Mouse (Mus musculus): ENCODE results near the gene Specc1. TPM values are rescaled to one million over a fixed set of nuclear protein-coding genes. Genes with fewer than 3 reads are reported as not detected.

The Specc1 gene
- total and polyA plus RNA-seq, 2 experiments from 2014 or later, result 12.8 to 25.0 TPM

GRCm38 (mm10) chr11:62020898-62021297, 64.3 kb downstream of the Specc1 start:
- Histone ChIP-seq H3K36me3 (ENCODE audit: insufficient read depth, low read length) (no peaks in the 10 kb centered on the region), H3K4me2 (ENCODE audit: low read depth, low read length, poor library complexity, severe bottlenecking) (no peak overlapping the region), H3K4me3 (ENCODE audit: low read depth, low read length) (no peak overlapping the region), H3K27me3 (ENCODE audit: insufficient read depth, low read length) (no peaks in the 10 kb centered on the region), H3K9ac (replicated peaks; ENCODE audit: low read length, poor library complexity, severe bottlenecking) (no peak overlapping the region), H3K9me3 (ENCODE audit: low read length) (no peaks in the 10 kb centered on the region), H3K27ac (ENCODE audit: low read depth, low read length) (no peak overlapping the region), H3K4me1 (ENCODE audit: insufficient read depth, low read length) (no peaks in the 10 kb centered on the region)
- ATAC-seq (ENCODE audit: low FRiP score) (no peak), DNase-seq (ENCODE audit: low spot score) (no peak)
- TF ChIP-seq CTCF (IDR thresholded peaks at IDR 0.05), result no peak
- WGBS, result 100% methylated on average over 1 of the region's 1 CpGs

GRCm38 (mm10) chr11:62022105-62022504, 65.5 kb downstream of the Specc1 start:
- Histone ChIP-seq H3K9me3 (ENCODE audit: low read length) (no peaks in the 10 kb centered on the region), H3K36me3 (ENCODE audit: insufficient read depth, low read length) (no peaks in the 10 kb centered on the region), H3K27me3 (ENCODE audit: insufficient read depth, low read length) (no peaks in the 10 kb centered on the region), H3K9ac (replicated peaks; ENCODE audit: low read length, poor library complexity, severe bottlenecking) (no peak overlapping the region), H3K27ac (ENCODE audit: low read depth, low read length) (no peak overlapping the region), H3K4me2 (ENCODE audit: low read depth, low read length, poor library complexity, severe bottlenecking) (no peak overlapping the region), H3K4me1 (ENCODE audit: insufficient read depth, low read length) (no peaks in the 10 kb centered on the region), H3K4me3 (ENCODE audit: low read depth, low read length) (no peak overlapping the region)
- 96% methylated on average over 3 of the region's 3 CpGs for WGBS
- no peak for TF ChIP-seq CTCF (IDR thresholded peaks at IDR 0.05)
- DNase-seq (ENCODE audit: low spot score) (no peak), ATAC-seq (ENCODE audit: low FRiP score) (no peak)

GRCm38 (mm10) chr11:62022718-62023493, 66.3 kb downstream of the Specc1 start:
- ATAC-seq (ENCODE audit: low FRiP score) (no peak), DNase-seq (ENCODE audit: low spot score) (no peak)
- no peaks in the 10 kb centered on the region for H3K36me3 ChIP-seq (ENCODE audit: insufficient read depth, low read length)
- H3K4me3 ChIP-seq (ENCODE audit: low read depth, low read length), result no peak overlapping the region
- H3K9me3 ChIP-seq (ENCODE audit: low read length), result no peaks in the 10 kb centered on the region
- H3K4me1 ChIP-seq (ENCODE audit: insufficient read depth, low read length), result no peaks in the 10 kb centered on the region
- H3K27me3 ChIP-seq (ENCODE audit: insufficient read depth, low read length), result no peaks in the 10 kb centered on the region
- H3K9ac ChIP-seq (replicated peaks; ENCODE audit: low read length, poor library complexity, severe bottlenecking), result no peak overlapping the region
- H3K4me2 ChIP-seq (ENCODE audit: low read depth, low read length, poor library complexity, severe bottlenecking), result no peak overlapping the region
- TF ChIP-seq CTCF (IDR thresholded peaks at IDR 0.05), result no peak
- no peak overlapping the region for H3K27ac ChIP-seq (ENCODE audit: low read depth, low read length)
- WGBS, result 68% methylated on average over 8 of the region's 8 CpGs

- Histone ChIP-seq H3K4me1 (ENCODE audit: insufficient read depth, low read length) (no peaks in the 10 kb centered on the region), H3K9me3 (ENCODE audit: low read length) (no peaks in the 10 kb centered on the region), H3K27ac (ENCODE audit: low read depth, low read length) (no peak overlapping the region), H3K36me3 (ENCODE audit: insufficient read depth, low read length) (no peaks in the 10 kb centered on the region), H3K4me3 (ENCODE audit: low read depth, low read length) (no peak overlapping the region), H3K27me3 (ENCODE audit: insufficient read depth, low read length) (no peaks in the 10 kb centered on the region), H3K9ac (replicated peaks; ENCODE audit: low read length, poor library complexity, severe bottlenecking) (no peak overlapping the region), H3K4me2 (ENCODE audit: low read depth, low read length, poor library complexity, severe bottlenecking) (no peak overlapping the region)
- no peak for TF ChIP-seq CTCF (IDR thresholded peaks at IDR 0.05)
- 84% methylated on average over 12 of the region's 12 CpGs for WGBS
- DNase-seq (ENCODE audit: low spot score) (no peak), ATAC-seq (ENCODE audit: low FRiP score) (no peak)
Measured at GRCm38 (mm10) chr11:62023494-62024233, 67.1 kb downstream of the Specc1 start.

GRCm38 (mm10) chr11:62024234-62024601, 67.7 kb downstream of the Specc1 start:
- WGBS, result 39% methylated on average over 8 of the region's 8 CpGs
- H3K4me1 ChIP-seq (ENCODE audit: insufficient read depth, low read length), result no peaks in the 10 kb centered on the region
- no peak overlapping the region for H3K4me2 ChIP-seq (ENCODE audit: low read depth, low read length, poor library complexity, severe bottlenecking)
- peak overlapping the region; percentile 55; the same call in 1 of the 2 replicates for H3K27ac ChIP-seq (ENCODE audit: low read depth, low read length)
- no peak overlapping the region for H3K9ac ChIP-seq (replicated peaks; ENCODE audit: low read length, poor library complexity, severe bottlenecking)
- ATAC-seq (ENCODE audit: low FRiP score) (no peak), DNase-seq (ENCODE audit: low spot score) (no peak)
- no peaks in the 10 kb centered on the region for H3K36me3 ChIP-seq (ENCODE audit: insufficient read depth, low read length)
- H3K9me3 ChIP-seq (ENCODE audit: low read length), result no peaks in the 10 kb centered on the region
- no peaks in the 10 kb centered on the region for H3K27me3 ChIP-seq (ENCODE audit: insufficient read depth, low read length)
- no peak for TF ChIP-seq CTCF (IDR thresholded peaks at IDR 0.05)
- no peak overlapping the region for H3K4me3 ChIP-seq (ENCODE audit: low read depth, low read length)

GRCm38 (mm10) chr11:62024952-62025351, 68.4 kb downstream of the Specc1 start:
- no peak for ATAC-seq (ENCODE audit: low FRiP score)
- no peaks in the 10 kb centered on the region for H3K36me3 ChIP-seq (ENCODE audit: insufficient read depth, low read length)
- TF ChIP-seq CTCF (IDR thresholded peaks at IDR 0.05), result no peak
- no peak overlapping the region for H3K4me3 ChIP-seq (ENCODE audit: low read depth, low read length)
- 70% methylated on average over 5 of the region's 5 CpGs for WGBS
- H3K27me3 ChIP-seq (ENCODE audit: insufficient read depth, low read length), result no peaks in the 10 kb centered on the region
- H3K4me2 ChIP-seq (ENCODE audit: low read depth, low read length, poor library complexity, severe bottlenecking), result no peak overlapping the region
- no peaks in the 10 kb centered on the region for H3K4me1 ChIP-seq (ENCODE audit: insufficient read depth, low read length)
- no peak for DNase-seq (ENCODE audit: low spot score)
- H3K9ac ChIP-seq (replicated peaks; ENCODE audit: low read length, poor library complexity, severe bottlenecking), result no peak overlapping the region
- no peaks in the 10 kb centered on the region for H3K9me3 ChIP-seq (ENCODE audit: low read length)
- no peak overlapping the region for H3K27ac ChIP-seq (ENCODE audit: low read depth, low read length)
